Mouse (Mus musculus): ENCODE results near the gene Cnot2. TPM values are rescaled to one million over a fixed set of nuclear protein-coding genes. Genes with fewer than 3 reads are reported as not detected.

The Cnot2 gene
- total and polyA plus RNA-seq, 2 experiments from 2014 or later, result 61.9 to 70.3 TPM

GRCm38 (mm10) chr10:116481917-116482316, 99.4 kb downstream of the Cnot2 start:
- DNase-seq (ENCODE audit: low spot score) (no peak), ATAC-seq (no peak)
- TF ChIP-seq CTCF (IDR thresholded peaks at IDR 0.05; ENCODE audit: low read depth), result no peak
- Histone ChIP-seq H3K9me3 (ENCODE audit: low read length) (no peaks in the 10 kb centered on the region), H3K27me3 (ENCODE audit: insufficient read depth, low read length) (no peaks in the 10 kb centered on the region), H3K9ac (replicated peaks; ENCODE audit: low read length) (no peak overlapping the region), H3K27ac (no peak overlapping the region), H3K4me2 (ENCODE audit: low read depth, low read length) (no peak overlapping the region), H3K4me1 (ENCODE audit: insufficient read depth, low read length) (no peaks in the 10 kb centered on the region), H3K4me3 (ENCODE audit: low read length) (no peak overlapping the region), H3K36me3 (ENCODE audit: insufficient read depth, low read length) (peaks cover 11% of the 10 kb centered on the region; the same call in 1 of the 2 replicates)
- 95% methylated on average over 12 of the region's 12 CpGs for WGBS

DNA sequence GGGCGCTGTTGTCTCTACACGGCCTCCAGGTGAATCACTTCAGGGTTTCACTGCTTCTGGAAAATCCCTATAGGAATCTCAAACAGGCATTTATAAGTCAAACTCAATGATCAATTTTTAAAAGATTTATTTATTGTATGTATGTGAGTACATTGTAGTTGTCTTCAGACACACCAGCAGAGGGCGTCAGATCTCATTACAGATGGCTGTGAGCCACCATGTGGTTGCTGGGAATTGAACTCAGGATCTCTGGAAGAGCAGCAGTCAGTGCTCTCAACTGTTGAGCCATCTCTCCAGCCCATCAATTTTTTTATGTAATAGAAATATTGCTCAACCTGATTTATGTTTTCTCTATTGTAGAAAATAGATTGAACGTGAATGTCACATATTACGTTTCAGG, 100.3 kb downstream of the Cnot2 start:
- TF ChIP-seq CTCF (IDR thresholded peaks at IDR 0.05; ENCODE audit: low read depth), result peak; percentile 44
- WGBS, result 91% methylated on average over 5 of the region's 5 CpGs
- ATAC-seq, result no peak
- H3K4me3 ChIP-seq (ENCODE audit: low read length), result no peak overlapping the region
- no peaks in the 10 kb centered on the region for H3K9me3 ChIP-seq (ENCODE audit: low read length)
- H3K27ac ChIP-seq, result no peak overlapping the region
- peaks cover under 1% of the 10 kb centered on the region; the same call in 1 of the 2 replicates for H3K4me1 ChIP-seq (ENCODE audit: insufficient read depth, low read length)
- no peak overlapping the region for H3K9ac ChIP-seq (replicated peaks; ENCODE audit: low read length)
- no peak overlapping the region for H3K4me2 ChIP-seq (ENCODE audit: low read depth, low read length)
- H3K27me3 ChIP-seq (ENCODE audit: insufficient read depth, low read length), result no peaks in the 10 kb centered on the region
- H3K36me3 ChIP-seq (ENCODE audit: insufficient read depth, low read length), result peaks cover 11% of the 10 kb centered on the region; the same call in 1 of the 2 replicates
- no peak for DNase-seq (ENCODE audit: low spot score)

DNA sequence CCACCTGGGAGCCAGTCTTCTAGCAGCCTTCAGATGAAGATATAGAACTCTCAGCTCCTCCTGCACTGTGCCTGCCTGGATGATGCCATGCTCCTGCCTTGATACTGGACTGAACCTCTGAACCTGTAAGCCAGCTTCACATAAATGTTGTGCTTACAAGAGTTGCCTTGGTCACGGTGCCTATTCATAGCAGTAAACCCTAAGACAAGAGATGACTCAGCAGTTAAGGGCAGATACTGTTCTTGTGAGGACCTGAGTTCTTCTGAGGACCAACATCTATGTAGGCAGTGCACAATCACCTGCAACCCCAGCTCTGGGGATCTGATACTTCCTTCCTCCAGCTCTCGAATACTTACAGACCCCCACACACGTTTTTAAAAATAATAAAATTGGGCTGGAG, 104.8 kb downstream of the Cnot2 start:
- WGBS, result 90% methylated on average over 3 of the region's 3 CpGs
- H3K27ac ChIP-seq, result no peak overlapping the region
- peaks cover 13% of the 10 kb centered on the region for H3K4me1 ChIP-seq (ENCODE audit: insufficient read depth, low read length)

GRCm38 (mm10) chr10:116475725-116476124, 105.6 kb downstream of the Cnot2 start:
- no peak for TF ChIP-seq CTCF (IDR thresholded peaks at IDR 0.05; ENCODE audit: low read depth)
- 0 out of 2 replicates have a peak overlapping the region, but pooled peaks have one; percentile 93 for H3K4me2 ChIP-seq (ENCODE audit: low read depth, low read length)

More for the DNA sequence above, 104.8 kb downstream of the Cnot2 start:
- TF ChIP-seq CTCF (IDR thresholded peaks at IDR 0.05; ENCODE audit: low read depth), result no peak
- Histone ChIP-seq H3K4me2 (ENCODE audit: low read depth, low read length) (no peak overlapping the region), H3K9ac (replicated peaks; ENCODE audit: low read length) (no peak overlapping the region), H3K36me3 (ENCODE audit: insufficient read depth, low read length) (no peaks in the 10 kb centered on the region), H3K27me3 (ENCODE audit: insufficient read depth, low read length) (no peaks in the 10 kb centered on the region), H3K4me3 (ENCODE audit: low read length) (no peak overlapping the region), H3K9me3 (ENCODE audit: low read length) (no peaks in the 10 kb centered on the region)
- ATAC-seq (no peak), DNase-seq (ENCODE audit: low spot score) (no peak)

GRCm38 (mm10) chr10:116473759-116474549, 107.4 kb downstream of the Cnot2 start, which contains the start of gene Kcnmb4:
Gene Kcnmb4, minus strand, starts transcription at chr10:116473878.
- Histone ChIP-seq H3K4me1 (ENCODE audit: insufficient read depth, low read length) (peaks cover 13% of the 10 kb centered on the region), H3K27me3 (ENCODE audit: insufficient read depth, low read length) (no peaks in the 10 kb centered on the region), H3K4me3 (ENCODE audit: low read length) (peak within 1 kb of the TSS; percentile 80), H3K27ac (peak within 1 kb of the TSS; percentile 89), H3K4me2 (ENCODE audit: low read depth, low read length) (peak within 1 kb of the TSS; percentile 93), H3K36me3 (ENCODE audit: insufficient read depth, low read length) (no peaks in the 10 kb centered on the region), H3K9ac (replicated peaks; ENCODE audit: low read length) (peak within 1 kb of the TSS; percentile 84), H3K9me3 (ENCODE audit: low read length) (no peaks in the 10 kb centered on the region)
- TF ChIP-seq CTCF (IDR thresholded peaks at IDR 0.05; ENCODE audit: low read depth), result peak; percentile 57
- peak; percentile 85 for ATAC-seq
- peak; percentile 77 for DNase-seq (ENCODE audit: low spot score)
- WGBS, result 2% methylated on average over 83 of the region's 92 CpGs

More at GRCm38 (mm10) chr10:116475725-116476124, 105.6 kb downstream of the Cnot2 start:
- WGBS, result 72% methylated on average over 6 of the region's 6 CpGs
- peaks cover 13% of the 10 kb centered on the region for H3K4me1 ChIP-seq (ENCODE audit: insufficient read depth, low read length)
- ATAC-seq (no peak), DNase-seq (ENCODE audit: low spot score) (no peak)
- no peaks in the 10 kb centered on the region for H3K36me3 ChIP-seq (ENCODE audit: insufficient read depth, low read length)
- no peak overlapping the region for H3K4me3 ChIP-seq (ENCODE audit: low read length)
- H3K27me3 ChIP-seq (ENCODE audit: insufficient read depth, low read length), result no peaks in the 10 kb centered on the region
- no peak overlapping the region for H3K9ac ChIP-seq (replicated peaks; ENCODE audit: low read length)
- H3K27ac ChIP-seq, result no peak overlapping the region
- no peaks in the 10 kb centered on the region for H3K9me3 ChIP-seq (ENCODE audit: low read length)

DNA sequence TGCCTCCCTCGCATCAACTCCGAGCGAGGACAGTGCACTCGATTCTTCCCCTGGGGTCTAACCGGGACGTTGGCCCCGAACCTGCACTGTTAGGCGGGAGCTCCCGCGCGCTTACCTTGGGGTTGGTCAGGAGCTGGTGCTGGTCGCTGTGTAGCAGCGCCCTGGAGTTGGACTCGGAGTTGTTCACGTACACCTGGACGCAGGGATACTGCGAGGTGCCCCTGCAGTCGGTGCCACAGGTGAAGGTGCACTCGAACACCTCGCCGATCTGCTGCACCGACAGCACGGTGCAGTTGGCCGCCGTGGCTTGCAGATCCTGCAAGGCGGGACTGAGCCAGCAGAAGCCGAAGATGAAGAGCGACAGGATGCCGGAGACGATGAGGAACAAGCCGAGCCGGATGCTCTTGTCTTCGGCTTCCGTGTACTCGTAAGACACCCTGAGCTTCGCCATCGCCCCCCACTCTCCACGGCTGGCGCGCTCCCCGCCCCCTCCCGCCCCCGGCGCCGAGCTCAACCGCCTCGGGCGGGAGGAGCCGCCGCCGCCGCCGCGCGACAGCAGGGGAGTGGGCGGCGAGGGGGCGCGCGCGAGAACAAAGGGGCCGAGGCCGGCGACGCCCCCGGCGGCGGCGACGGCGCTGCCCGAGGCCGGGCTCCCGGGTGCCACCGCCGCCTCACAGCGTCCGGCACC, 108.1 kb downstream of the Cnot2 start:
- no peak for TF ChIP-seq CTCF (IDR thresholded peaks at IDR 0.05; ENCODE audit: low read depth)
- WGBS, result under 1% methylated on average over 48 of the region's 78 CpGs

More for the DNA sequence above, 108.1 kb downstream of the Cnot2 start:
- peak overlapping the region; percentile 80 for H3K4me3 ChIP-seq (ENCODE audit: low read length)
- ATAC-seq (peak; percentile 87), DNase-seq (ENCODE audit: low spot score) (peak; percentile 81)
- H3K36me3 ChIP-seq (ENCODE audit: insufficient read depth, low read length), result no peaks in the 10 kb centered on the region
- peaks cover 13% of the 10 kb centered on the region for H3K4me1 ChIP-seq (ENCODE audit: insufficient read depth, low read length)
- H3K27ac ChIP-seq, result peak overlapping the region; percentile 89
- no peaks in the 10 kb centered on the region for H3K27me3 ChIP-seq (ENCODE audit: insufficient read depth, low read length)
- peak overlapping the region; percentile 93 for H3K4me2 ChIP-seq (ENCODE audit: low read depth, low read length)
- no peaks in the 10 kb centered on the region for H3K9me3 ChIP-seq (ENCODE audit: low read length)
- peak overlapping the region; percentile 84 for H3K9ac ChIP-seq (replicated peaks; ENCODE audit: low read length)
